ENCODE assay signal across 9 mouse cellular contexts in the genomic region with DNA sequence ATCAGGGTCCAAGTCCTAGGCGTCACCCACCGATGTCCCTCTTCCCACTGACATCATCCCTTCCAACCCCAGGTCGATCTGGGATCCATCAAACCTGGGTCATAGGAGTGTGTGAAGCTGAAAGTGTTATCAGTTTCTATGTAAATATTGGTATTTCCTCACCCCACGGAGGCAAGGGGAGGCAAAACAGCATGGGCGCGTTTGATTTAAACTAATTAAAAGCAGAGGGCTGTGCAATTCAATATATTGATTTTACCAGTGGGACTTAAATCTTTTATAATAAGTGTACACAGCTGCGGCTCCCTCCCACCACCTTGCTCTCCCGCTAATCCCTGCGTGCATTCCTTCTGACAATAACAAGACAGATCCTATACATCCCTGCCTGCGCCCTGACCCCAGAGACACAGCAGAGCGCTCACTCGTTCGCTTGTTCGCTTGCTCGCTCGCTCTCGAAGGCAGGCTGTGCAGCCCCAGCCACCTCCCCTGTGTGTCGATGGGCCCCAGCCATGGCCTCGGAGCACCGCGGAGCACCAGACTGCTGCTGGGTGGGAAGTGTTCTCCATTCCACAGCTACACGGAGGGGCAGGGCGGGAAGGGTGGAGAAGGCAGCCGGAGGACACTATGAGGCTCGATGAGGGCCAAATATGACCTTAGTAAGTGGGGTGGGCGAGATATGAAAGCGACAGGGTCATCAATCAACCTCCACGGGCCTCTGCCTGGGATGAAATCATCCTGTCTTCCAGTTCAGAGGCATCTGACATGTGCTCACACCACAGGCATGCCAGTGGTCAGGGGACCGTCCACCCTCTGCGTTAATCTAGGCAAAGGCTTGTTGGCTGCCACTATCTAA. TPM values are rescaled to one million over a fixed set of nuclear protein-coding genes. Genes with fewer than 3 reads are reported as not detected.
DNase-seq lines count a peak whose midpoint lies in the region; ATAC-seq lines count a peak whose summit lies in the region.
"Had no signal": no experiment of that assay in that cellular context is flagged by ENCODE, and none has a peak within 500 bp of the region (broad histone marks: within the 10 kb centered on the region; RNA-seq: fewer than 3 reads in every experiment).

No protein-coding gene starts in this region.

- DNase-seq in MN1 (ENCODE audit: low spot score) (peak; percentile 43), ZHBTc4 (ENCODE audit: low read depth, low spot score) (peak; percentile 36)
- peak; percentile 27 for DNase-seq in heart, postnatal 4 days
- peak; percentile 78 for DNase-seq in mesoderm, embryonic 11.5 days (ENCODE audit: low read depth, low spot score)
- DNase-seq in ovary, postnatal 36 days (ENCODE audit: low spot score) = no peak
- DNase-seq in thymus, adult 18-20 months = no peak

- no peak for ATAC-seq in erythroid progenitor cell, adult 5-6 weeks (replicated peaks; ENCODE audit: low FRiP score, poor library complexity, severe bottlenecking)

RNA-seq across cellular contexts. Expression of gene Bmp7, which starts 5.0 kb away (rescaled TPM):
- total RNA-seq in heart, postnatal 4 days (2021) = 10 to 100 TPM; 16.1 to 20.1 TPM
- 0.36 TPM in 1 of 2 replicates, not detected in the other for total RNA-seq in erythroid progenitor cell, adult 5-6 weeks (2015; ENCODE audit: low replicate concordance)
- total RNA-seq in erythroid progenitor cell, adult 5-6 weeks (2017; ENCODE audit: low replicate concordance) = not detected in 2 replicates

RNA-seq across cellular contexts. Expression of gene Spo11, which starts 42.4 kb away (rescaled TPM):
- not detected for total RNA-seq in heart, postnatal 4 days (2021)
- not detected in 2 replicates for total RNA-seq in erythroid progenitor cell, adult 5-6 weeks (2015; ENCODE audit: low replicate concordance)
- total RNA-seq in erythroid progenitor cell, adult 5-6 weeks (2017; ENCODE audit: low replicate concordance) = not detected in 2 replicates
- total RNA-seq: adrenal gland, adult 18-20 months; heart, postnatal 10 days had no signal

Comparison
In these comparisons a context has a peak if more than half of its experiments do, and no peak if none do; other contexts are left out.
1. DNase-seq: peak in MN1 (single experiment), ZHBTc4 (single experiment), heart, postnatal 4 days (single experiment) and mesoderm, embryonic 11.5 days (single experiment); none in ovary, postnatal 36 days (single experiment) and thymus, adult 18-20 months (0 of 2).
2. RNA of gene Bmp7, which starts 5.0 kb away (total RNA-seq): 16.1 to 20.1 TPM in heart, postnatal 4 days; 0.36 TPM in erythroid progenitor cell, adult 5-6 weeks; every median in the first group is over 10 times any median in the second.